Mouse (Mus musculus): ENCODE measurements at regions not wholly inside any gene's neighbourhood (a gene's known extent, or its start where the extent isn't known, plus 50 kb on each side); places are given as distances from the start of the nearest gene placed in this dataset.

GRCm38 (mm10) chr6:88980112-88980511 is 78.1 kb downstream of the Tpra1 start:
- TF ChIP-seq NELFE (IDR thresholded peaks at IDR 0.05; ENCODE audit: low read depth, low read length) (no peak), MXI1 (IDR thresholded peaks at IDR 0.05; ENCODE audit: low read depth, low read length) (no peak), TCF12 (IDR thresholded peaks at IDR 0.05; ENCODE audit: low read depth, low read length) (no peak), CTCF (conservative IDR thresholded peaks at IDR 0.05 in 1 of 2, IDR thresholded peaks at IDR 0.05 in 1 of 2; ENCODE audit: low read depth in 2 of 2, low read length in 2 of 2) (peak in 1 of 2 experiments; percentile 73; a peak in 2 of 4 replicates), EP300 (IDR thresholded peaks at IDR 0.05; ENCODE audit: low read length) (no peak), POLR2A (IDR thresholded peaks at IDR 0.05; ENCODE audit: low read depth, low read length) (no peak), USF2 (conservative IDR thresholded peaks at IDR 0.05; ENCODE audit: low read depth, low read length) (no peak), MEF2A (IDR thresholded peaks at IDR 0.05; ENCODE audit: borderline replicate concordance, low read depth, low read length) (no peak), MYC (IDR thresholded peaks at IDR 0.05; ENCODE audit: low read depth, low read length) (no peak), NRF1 (IDR thresholded peaks at IDR 0.05; ENCODE audit: low read depth, low read length) (no peak), CHD2 (IDR thresholded peaks at IDR 0.05; ENCODE audit: low read length) (peak; percentile 49; the same call in 1 of the 2 replicates), JUND (conservative IDR thresholded peaks at IDR 0.05; ENCODE audit: low read depth, low read length) (no peak), MAFK (IDR thresholded peaks at IDR 0.05; ENCODE audit: insufficient replicate concordance, low read length) (no peak), E2F4 (IDR thresholded peaks at IDR 0.05; ENCODE audit: insufficient replicate concordance, low read depth, low read length) (no peak)

Data from CH12.LX (cell line).